Mouse (Mus musculus) yolk sac, embryonic 10.5 days (tissue): Measurements from ENCODE around the gene Rtca.

Source experiments
- DNase-seq: peaks from one replicate; pipeline ENCODE4 v3.0.0-alpha.2; 2017; ENCODE audit warnings: low spot score

Gene Rtca

GRCm38 (mm10) chr3:116507772-116508351 is at the start of gene Rtca:
Gene Rtca (minus strand): TSS chr3:116508208.
- DNase-seq, result peak; percentile 94

- no peak for DNase-seq
These were observed 43.4 kb upstream of the Rtca start for GRCm38 (mm10) chr3:116551362-116551761.

- DNase-seq, result no peak
These were observed 39.4 kb upstream of the Rtca start for GRCm38 (mm10) chr3:116547430-116547829.

- no peak for DNase-seq
These were observed 34.5 kb upstream of the Rtca start for GRCm38 (mm10) chr3:116542532-116542931.

- DNase-seq, result no peak
These were observed 34.1 kb upstream of the Rtca start for GRCm38 (mm10) chr3:116542070-116542469.

- DNase-seq, result no peak
These were observed 29.2 kb upstream of the Rtca start for GRCm38 (mm10) chr3:116537200-116537573.

GRCm38 (mm10) chr3:116536428-116537199 is 28.6 kb upstream of the Rtca start:
- DNase-seq, result no peak

- no peak for DNase-seq
These were observed 22.8 kb upstream of the Rtca start for GRCm38 (mm10) chr3:116530826-116531225.

GRCm38 (mm10) chr3:116529741-116530140 is 21.7 kb upstream of the Rtca start:
- no peak for DNase-seq

- DNase-seq, result no peak
These were observed 12.2 kb upstream of the Rtca start for GRCm38 (mm10) chr3:116520141-116520761.

- DNase-seq, result peak; percentile 90
These were observed 5.1 kb upstream of the Rtca start, which contains the start of gene Dbt for GRCm38 (mm10) chr3:116512904-116513716. Gene Dbt (plus strand): TSS chr3:116513070.

GRCm38 (mm10) chr3:116512151-116512903 is 4.3 kb upstream of the Rtca start:
- DNase-seq, result no peak

GRCm38 (mm10) chr3:116495671-116496070 is 12.3 kb downstream of the Rtca start:
- no peak for DNase-seq

GRCm38 (mm10) chr3:116493658-116494057 is 14.3 kb downstream of the Rtca start:
- DNase-seq, result no peak

GRCm38 (mm10) chr3:116491923-116492454 is 16.0 kb downstream of the Rtca start:
- DNase-seq, result no peak

- DNase-seq, result no peak
These were observed 17.1 kb downstream of the Rtca start for GRCm38 (mm10) chr3:116490920-116491319.

GRCm38 (mm10) chr3:116483271-116483670 is 24.7 kb downstream of the Rtca start:
- no peak for DNase-seq

- DNase-seq, result no peak
These were observed 25.3 kb downstream of the Rtca start for GRCm38 (mm10) chr3:116482724-116483123.

- no peak for DNase-seq
These were observed 27.1 kb downstream of the Rtca start for GRCm38 (mm10) chr3:116480937-116481336.

- DNase-seq, result no peak
These were observed 27.9 kb downstream of the Rtca start for GRCm38 (mm10) chr3:116480119-116480518.

GRCm38 (mm10) chr3:116477351-116477750 is 30.7 kb downstream of the Rtca start:
- no peak for DNase-seq
